Mouse (Mus musculus) embryo, embryonic 10 days (tissue): ENCODE measurements at regions not wholly inside any gene's neighbourhood (a gene's known extent, or its start where the extent isn't known, plus 50 kb on each side); places are given as distances from the start of the nearest gene placed in this dataset.
A peak's percentile ranks its signal among the peaks of the same experiment; 100 is the strongest.

Source experiments
- DNase-seq: peaks from one replicate; pipeline ENCODE4 v3.0.0-alpha.2; 2015; ENCODE audit warnings: low spot score

DNA sequence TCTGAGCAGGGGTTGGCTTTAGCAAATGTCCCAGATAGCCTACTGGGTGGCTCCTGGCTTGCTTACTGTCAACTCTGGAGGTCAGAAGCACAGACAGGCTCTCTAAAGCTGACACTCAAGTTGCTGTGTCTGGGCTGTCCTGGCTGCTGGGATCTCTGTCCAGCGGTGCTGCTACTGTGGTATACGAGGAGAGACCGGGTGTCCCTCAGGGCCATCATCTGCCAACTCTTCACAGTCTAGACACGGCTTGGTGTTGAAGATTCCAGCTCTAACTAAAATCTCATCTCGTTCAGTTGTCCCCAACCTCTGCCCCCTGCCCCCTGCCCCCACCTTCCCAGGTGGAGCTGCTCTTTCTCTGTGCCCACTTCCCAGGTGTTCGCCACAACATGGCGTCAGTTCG is 577.1 kb upstream of the Gm19410 start:
- no peak for DNase-seq

DNA sequence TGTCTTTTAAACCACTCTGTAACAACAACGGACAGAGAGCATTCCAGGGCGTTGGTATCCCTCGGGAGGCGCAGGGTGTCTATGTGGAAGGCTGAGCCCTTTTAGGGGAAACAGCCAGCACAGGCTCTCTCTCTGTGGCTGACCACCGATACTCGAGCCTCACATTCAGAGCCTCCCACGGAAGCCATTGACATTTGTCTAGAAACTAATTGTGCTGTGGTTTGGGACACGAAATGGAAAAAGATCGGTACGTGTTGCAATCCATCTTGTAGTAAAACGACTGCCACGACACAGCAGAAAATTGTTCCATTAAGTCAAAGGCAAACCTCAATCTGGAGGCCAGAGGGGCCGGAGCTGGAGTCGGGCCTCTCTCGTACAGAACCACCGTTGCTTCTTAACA is 575.9 kb upstream of the Gm19410 start:
- no peak for DNase-seq

DNA sequence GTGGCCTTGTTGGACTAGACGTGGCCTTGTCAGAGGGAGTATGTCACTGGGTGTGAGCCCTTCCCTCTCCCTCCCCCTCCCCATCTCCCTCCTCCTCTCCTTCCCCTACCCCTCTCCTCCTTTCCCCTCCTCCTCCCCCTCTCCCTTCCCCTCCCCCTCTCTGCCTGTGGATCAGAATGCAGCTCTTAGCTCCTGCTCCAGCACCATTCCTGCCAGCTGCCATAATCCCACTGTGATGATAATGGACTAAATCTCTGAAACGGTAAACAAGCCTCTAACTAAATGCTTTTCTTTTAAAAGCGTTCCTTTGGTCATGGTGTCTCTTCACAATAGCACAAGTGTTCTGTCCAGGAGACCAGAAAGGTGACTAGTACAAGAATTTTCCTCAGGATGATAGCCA is 573.1 kb upstream of the Gm19410 start:
- DNase-seq = no peak

DNA sequence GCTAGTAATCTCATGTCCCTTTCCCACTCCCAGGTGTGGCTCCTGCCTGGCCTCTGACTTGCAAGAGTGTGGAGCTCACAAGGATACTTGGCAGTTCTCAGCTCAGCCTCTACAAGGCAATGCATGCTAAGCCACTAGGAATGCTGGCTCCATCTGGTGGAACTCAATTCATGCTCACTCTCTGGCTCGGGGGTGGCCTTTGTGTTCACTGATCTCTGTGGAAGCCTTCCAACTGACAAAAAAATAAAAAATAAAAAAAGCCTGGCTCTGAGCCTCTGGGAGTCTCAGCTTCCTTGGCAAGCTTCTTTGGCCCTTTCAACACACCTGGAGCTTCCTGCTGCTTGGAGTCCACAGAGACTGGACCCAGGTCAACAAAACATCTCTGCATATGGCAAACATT is 571.8 kb upstream of the Gm19410 start:
- peak; percentile 22 for DNase-seq

DNA sequence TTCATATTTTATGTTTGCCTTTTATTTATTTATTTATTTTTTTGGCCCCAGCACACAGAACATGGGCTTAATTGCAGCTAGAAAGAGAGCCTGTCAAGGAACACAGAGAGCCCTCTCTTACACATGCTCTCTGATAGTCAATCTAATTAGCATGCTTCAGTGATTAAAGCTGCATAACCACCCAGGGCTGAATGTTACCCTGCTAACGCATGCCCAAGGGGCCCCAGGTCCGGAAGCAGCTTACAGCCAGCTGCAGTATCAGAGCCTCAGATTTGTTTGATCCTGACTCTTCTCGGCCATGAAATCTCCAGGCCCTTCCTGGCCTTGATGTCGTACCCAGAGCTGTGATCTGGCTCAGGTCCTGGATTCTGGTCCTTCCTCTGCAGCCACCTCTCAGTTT is 569.4 kb upstream of the Gm19410 start:
- DNase-seq = no peak

DNA sequence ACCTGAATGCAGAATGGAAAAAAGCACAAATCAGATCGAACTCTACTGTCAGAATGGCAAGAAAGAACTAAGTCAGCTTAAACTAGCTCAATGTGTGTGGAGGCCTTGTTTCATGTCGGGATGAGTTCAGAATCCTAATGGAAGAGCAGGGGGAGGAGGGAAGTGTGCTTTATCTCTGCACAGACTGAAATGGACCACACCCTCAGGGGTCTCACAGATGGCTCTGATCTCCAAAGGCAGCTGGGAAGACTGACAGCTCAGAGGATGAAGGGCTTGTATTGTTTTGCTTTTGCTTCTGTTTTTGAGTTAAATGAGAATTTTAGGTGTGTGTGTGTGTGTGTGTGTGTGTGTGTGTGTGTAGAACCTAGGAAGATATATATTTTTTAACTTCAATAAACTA is 566.8 kb upstream of the Gm19410 start:
- peak; percentile 24 for DNase-seq

DNA sequence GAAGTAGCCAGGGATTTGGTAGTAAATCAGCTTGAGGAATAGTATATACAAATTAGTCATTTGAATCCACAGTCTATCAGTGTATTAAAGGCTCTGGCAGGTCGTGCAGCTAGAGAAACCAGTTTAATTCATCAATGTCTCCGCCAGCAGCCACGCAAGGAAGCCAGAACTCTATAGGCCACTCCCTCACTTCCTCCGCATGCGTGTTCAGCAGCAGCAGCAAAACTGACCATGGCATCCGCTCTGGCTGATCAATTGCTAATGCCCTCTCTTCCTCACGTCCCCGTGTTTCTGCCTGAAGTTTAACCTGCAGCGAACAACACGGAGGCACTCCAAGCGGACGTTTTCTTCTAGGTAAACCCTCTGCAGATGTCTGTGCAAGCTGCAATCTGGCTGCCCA is 564.2 kb upstream of the Gm19410 start:
- peak; percentile 52 for DNase-seq

DNA sequence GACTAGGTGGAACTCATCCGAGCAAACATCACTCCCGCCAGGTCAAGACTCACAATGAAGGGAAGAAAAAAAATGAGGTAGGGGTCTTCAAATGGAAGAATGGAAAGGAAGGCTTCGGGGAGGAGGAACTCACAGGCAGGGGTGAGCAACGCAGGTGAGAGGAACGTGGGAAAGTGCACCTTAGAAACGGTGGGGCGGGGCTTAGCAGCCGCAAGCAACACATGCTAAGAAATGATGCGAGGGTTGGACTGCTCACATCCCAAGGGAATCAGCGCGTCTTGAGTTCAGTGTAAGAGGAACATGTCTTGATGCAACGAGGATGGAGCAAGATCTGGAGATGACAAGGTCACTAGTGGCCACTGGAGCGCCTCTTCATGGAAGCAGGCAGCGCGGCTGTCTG is 560.6 kb upstream of the Gm19410 start:
- DNase-seq = no peak

DNA sequence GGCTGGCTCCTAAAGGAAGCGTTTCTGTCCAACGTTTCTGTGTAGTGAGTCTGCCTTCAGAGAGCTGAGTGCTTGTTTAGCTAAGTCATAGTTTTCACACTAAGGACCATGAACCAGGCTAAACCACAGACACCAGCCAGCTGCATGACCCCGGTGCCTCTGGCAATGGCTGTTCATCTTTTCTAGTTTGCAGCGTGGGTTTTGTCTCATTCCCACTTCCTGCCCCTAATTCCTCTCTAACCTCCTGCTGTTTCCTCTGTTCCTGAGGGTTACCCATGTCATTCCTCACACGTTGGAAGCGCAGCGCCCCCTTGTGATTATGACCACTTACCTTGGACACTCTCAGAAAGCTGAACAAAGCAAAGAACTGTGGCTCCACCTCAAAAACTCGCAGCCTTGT is 560.1 kb upstream of the Gm19410 start:
- DNase-seq = peak; percentile 90

DNA sequence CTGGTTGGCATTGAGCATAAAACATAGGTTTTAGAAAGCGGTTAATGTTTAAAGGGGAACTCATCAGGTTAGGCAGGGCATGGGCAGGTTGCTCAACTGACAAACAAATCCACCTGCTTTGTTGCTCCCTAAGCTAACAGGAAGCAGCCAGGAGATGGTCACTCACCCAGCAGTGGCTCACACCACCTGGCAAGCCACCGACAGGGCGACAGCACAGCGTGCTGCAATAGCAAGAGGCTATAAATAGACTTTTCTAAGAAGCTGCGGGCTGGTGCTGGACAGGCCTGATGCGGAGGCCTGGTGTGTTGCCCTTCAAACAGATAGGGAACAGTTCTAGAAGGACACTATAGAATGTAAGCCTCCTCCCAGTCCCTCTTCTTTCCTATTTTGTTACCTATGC is 559.3 kb upstream of the Gm19410 start:
- no peak for DNase-seq

DNA sequence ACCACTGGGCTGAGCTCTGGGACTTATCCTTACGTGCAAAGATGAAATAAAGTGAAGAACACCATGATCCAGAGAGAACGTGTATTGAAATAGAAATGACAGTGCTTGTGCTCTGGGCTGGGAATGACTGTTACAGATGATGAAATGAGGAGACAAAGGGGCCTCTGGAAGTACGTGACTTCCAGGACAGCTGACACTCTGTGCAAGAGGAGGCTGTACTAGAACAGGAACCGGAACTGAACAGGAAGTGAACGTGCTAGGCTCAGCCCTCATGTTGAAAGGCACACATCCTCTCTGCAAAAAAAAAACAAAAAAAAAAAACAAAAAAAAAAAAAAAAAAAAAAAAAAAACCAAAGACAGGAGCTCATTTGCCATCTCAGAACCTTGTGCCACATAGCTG is 557.2 kb upstream of the Gm19410 start:
- DNase-seq = no peak

DNA sequence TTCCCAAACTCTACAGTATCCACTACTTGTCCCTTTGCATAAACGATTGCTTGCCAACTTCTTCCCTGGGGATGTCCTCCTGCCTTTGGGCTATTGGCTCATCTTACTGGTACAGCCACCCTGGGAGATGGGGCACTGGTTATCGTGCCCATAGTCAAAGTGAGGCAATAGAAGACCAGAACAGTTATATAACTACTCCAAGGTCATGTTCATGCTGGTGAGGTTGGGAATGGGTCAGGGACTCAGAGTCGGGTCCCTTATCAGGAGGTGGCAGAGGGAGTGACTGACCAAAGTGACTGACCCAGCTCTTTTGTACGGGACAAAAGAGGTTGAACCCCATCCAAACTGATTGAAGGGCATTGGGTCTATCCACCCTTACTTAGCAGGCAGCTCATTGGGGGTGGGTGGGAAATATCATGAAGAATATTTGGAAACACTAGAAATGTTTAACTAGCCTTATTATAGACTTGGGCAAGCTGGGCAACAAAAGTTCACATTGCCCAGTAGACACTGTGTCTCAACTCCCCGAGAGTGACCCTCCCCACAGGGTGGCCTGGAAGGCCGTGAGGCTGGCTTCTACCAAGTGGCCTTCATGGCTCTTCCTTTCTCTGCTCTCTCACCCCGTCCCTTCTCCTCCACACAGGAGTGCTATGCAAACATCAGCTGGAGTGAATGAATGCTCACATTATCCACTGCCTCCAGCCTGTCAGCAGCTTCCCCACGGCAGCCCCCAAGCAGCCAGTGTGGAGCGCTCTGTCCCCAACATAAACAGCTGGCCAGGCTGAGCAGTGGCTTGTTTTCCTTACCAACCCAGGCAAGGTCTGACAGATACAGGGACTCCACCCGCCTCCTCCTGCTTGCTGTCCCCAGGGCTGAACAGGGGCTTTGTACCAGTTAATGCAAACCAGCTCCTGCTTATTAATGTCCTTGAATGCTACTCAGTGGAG is 553.8 kb upstream of the Gm19410 start:
- DNase-seq = peak; percentile 50

DNA sequence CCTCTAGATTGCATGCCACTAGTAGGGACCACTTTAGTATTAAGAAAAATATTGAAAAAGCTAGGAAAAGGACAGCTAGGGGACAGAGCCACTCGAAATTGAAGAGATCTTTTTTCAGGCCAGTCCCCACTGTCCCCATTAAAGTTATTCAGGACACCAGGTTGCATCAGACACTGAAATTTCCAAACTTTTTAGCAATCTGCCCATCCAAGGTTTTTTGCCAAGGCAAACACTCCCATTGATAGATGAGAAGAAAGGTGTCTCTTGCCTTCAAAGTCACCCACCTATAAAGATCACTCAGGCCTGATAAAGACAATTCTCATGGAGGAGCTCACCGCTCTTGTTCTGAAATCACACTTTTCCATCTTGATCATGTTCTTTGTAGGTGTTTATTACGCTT is 552.1 kb upstream of the Gm19410 start:
- DNase-seq = no peak

DNA sequence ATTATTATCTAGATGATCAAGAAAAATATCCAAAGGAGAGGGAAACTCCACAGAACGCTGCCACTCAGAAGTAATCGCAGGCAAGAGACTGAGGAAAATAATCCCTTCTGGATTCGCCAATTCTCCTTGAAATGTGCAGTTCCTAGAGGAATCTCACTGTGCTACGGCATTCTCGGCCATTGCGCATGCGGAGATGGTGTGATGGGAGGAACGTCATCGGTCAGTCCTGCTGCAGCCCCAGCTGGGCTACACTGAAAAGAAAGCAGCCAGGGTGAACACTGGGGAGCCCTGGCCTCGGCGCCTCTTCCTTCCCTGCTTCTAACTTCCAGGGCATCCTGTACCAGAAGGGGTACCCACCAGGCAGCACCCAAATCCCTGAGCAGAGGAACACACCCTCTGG is 548.0 kb upstream of the Gm19410 start:
- DNase-seq = no peak

DNA sequence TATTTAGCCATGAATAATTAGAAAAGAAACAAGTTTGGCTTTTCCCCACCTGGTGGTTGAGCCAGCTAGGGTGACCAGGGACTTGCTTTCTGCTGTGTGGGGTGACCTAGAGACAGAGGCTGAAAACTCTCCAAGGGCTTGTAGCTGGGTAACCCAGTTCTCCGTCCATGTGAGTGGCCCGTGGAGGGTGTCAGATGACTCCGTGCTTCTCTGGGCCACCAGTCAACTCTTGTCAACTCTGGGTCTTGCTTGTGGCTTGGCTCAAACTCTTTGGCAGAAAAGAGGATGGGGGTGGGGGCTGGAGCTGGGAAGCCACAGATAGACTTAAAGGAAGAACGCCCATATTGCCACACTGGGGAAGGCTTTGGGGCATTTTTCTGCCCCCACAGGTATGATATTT is 547.3 kb upstream of the Gm19410 start:
- DNase-seq = no peak

DNA sequence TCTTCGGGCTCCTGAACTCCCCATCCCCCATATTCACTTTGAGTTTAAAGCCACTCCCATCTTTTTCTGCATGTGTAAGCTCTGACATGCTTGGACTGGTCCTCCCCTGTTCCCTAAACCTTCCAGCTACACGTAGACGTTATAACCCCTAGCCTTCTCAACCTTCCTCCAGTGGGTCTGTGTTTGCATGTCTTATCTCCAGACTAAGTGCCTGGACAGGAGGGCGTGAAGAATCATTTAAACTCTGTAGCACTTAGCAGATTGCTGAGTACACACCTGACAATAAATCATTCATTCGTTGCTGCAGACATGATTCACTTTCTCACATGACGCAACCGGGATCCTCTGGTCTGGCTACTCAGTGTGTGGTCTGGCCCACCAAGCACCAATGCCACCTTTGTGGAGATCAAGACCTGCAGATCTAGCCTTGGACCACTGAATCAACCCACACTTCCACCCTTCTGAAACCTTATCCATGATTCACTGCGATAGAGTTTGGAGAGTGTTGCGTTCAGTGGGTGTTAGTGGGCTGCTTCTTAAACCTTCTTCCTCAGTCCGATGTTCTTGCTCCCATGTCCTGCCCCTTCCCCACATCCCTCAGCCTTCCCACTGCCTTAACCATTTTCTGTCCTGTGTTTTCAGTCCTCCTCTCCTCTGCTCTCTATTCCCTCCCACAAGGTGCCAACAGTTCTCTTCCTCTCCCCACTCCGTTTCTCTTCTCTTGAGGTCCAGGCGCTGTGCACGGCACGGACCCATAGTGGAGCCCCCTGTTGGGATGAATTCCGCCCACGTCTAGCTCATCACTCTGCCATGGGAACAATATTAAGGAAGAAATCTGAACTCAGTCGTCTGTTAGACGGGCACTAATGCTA is 541.3 kb upstream of the Gm19410 start:
- DNase-seq = no peak

DNA sequence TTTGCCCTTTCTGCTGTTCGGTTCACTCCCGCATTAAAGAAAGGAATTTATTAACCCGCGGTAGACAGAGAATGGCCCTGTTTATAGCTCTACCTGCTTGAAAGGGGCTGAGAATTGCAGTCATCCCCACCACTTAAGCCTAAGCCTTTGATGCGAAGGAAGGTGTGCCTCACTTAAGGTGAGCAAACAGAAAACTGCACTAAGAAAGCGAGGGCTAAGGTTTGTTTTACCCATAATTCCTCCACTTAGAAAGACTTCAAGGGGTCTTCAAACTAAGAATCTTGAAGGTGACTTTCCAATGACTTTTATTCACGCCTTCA is 540.7 kb upstream of the Gm19410 start:
- DNase-seq = no peak

DNA sequence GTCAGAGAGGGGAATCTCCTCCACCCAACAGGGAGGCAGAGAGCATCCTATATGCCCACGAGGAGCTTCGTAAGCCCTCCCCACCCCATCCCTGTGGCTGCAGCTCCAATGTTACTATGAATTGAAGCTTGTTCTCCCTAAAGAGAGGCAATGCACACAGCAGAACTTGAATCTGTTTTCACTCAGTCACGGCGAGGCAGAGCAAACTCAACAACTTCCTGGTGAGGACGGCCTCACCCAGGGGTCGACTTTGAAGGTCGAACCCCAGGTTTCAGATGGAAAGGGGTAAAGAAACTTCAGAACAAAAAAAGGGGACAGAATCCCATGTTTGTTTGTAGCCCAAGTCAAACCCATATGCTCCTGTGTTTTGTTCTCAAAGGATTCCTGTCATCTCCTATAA is 538.5 kb upstream of the Gm19410 start:
- peak; percentile 38 for DNase-seq

DNA sequence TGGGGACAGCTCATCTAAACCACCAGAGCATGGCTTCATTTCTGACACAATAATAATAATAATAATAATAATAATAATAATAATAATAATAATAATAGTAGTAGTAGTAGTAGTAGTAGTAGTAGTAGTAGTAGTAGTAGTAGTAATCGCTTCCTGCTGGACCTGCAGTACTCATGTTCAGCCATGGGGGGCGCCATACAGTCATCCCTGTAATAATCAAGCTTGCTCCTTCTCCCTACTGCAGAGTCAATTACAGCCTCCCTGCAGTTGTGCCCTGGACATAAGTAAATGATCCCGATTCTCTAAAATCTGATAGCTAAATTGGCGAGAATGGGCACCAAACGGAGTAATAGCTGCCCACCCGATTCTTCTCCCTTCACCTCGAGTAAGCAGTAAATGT is 537.1 kb upstream of the Gm19410 start:
- DNase-seq = no peak

DNA sequence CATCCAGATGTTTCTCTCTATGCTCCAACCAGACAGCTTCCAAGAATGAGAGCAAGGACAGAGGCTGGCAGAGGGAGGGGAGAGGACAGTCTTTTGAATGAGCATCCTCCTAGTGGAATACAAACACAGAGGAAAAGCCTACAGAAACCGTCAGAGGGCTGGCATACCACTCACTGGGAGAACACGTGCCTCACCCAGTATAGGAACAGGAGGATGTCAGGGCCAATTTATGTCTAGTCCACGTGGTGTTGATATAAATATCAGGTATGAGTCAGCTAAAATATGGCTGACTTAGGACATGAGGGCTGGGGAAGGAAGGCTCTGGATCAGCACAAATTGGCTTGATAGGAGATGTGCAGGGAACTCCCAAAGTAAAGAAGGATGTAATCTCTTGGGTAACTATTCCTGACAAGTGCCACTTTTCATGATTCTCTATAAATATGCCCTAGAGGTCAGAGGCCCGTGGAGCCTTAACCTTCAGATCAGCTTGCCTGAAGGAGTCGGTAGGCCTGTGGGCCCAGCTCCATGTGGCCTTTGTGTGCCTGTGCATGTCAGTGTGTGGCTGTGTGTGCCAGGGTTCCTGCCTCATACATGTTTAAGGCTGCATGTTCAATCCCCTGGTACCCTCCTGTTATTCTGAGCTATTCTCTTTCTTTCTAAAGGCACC is 531.9 kb upstream of the Gm19410 start:
- no peak for DNase-seq

DNA sequence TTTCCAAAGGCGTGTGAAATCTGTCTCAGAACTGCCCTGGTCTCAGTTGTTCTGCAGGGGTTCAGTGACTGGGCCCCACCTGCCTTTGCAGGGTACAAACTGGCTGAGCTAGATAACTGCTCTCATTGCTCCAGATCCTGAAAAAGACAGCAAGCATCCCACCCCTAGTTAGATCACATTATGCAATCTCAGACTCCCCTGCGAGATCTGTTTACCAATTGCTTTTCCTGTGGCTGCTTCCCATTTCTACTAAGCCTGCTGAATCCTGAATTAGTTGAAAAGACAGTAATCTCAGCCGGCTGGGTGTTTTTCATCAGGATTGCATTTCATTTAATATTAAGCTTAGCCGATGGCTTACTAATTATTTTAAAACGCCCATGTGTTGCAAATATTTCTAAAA is 531.2 kb upstream of the Gm19410 start:
- no peak for DNase-seq

DNA sequence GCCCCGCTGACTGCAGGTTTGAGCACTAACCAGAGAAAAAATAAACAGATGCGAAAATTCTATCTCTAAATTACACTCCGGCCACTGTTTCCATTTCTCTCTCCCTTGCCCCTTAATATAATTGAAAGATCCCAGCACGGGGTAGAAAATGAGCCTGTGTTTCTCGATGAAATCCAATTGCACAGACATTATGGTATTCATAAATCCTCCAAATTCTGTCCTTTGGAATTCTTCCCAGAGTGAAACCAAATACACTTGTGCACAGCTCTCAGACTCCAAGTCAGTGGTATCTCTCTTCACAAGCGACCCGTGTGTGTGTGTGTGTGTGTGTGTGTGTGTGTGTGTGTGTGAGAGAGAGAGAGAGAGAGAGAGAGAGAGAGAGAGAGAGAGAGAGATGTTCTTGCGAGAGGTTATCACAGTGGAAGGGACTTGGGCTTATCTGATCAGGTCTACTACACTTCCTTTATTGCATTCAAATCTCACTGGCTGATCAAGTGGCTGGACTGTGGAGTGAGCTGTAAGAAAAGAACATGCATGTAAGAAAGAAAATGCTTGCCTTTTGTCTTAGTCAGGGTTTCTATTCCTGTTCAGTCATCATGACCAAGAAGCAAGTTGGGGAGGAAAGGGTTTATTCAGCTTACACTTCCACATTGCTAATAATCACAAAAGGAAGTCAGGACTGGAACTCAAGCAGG is 529.6 kb upstream of the Gm19410 start:
- DNase-seq = no peak
